Mouse (Mus musculus): Measurements from ENCODE around the gene Tmub2.

- TF ChIP-seq HCFC1 (IDR thresholded peaks at IDR 0.05; ENCODE audit: borderline replicate concordance, insufficient read depth, low read length) = no peak
- TF ChIP-seq MAFK (IDR thresholded peaks at IDR 0.05; ENCODE audit: insufficient read depth, low read depth, low read length) = no peak
- no peak for TF ChIP-seq ZC3H11A (IDR thresholded peaks at IDR 0.05; ENCODE audit: borderline replicate concordance, low read depth, low read length)
- no peak for TF ChIP-seq ZNF384 (IDR thresholded peaks at IDR 0.05; ENCODE audit: low read depth, low read length)
Observed at GRCm38 (mm10) chr11:102334973-102335700, 50.4 kb downstream of the Tmub2 start.
